ENCODE assay signal across 8 mouse cellular contexts in genomic region chr4:133484266-133485025, GRCm38 (mm10). TPM values are rescaled to one million over a fixed set of nuclear protein-coding genes. Genes with fewer than 3 reads are reported as not detected.
DNase-seq lines count a peak whose midpoint lies in the region; ATAC-seq and TF ChIP-seq lines count a peak whose summit lies in the region.

No protein-coding gene starts in this region.

- H3K4me3 ChIP-seq in ES-E14 (ENCODE audit: insufficient read depth in 1 of 2, low read depth in 1 of 2, low read length in 2 of 2, poor library complexity in 1 of 2, severe bottlenecking in 1 of 2) = peak overlapping the region; percentile 4 to 15; a peak in 3 of 4 replicates
- peak overlapping the region; percentile 20 for H3K4me3 ChIP-seq in heart, embryonic 15.5 days
- no peak overlapping the region for H3K4me3 ChIP-seq in midbrain, postnatal 0 days (ENCODE audit: low read depth, low read length)

- H3K36me3 ChIP-seq in ES-E14 (ENCODE audit: control insufficient read depth, insufficient read depth, low read length, poor library complexity, severe bottlenecking) = no peaks in the 10 kb centered on the region
- no peaks in the 10 kb centered on the region for H3K36me3 ChIP-seq in heart, embryonic 15.5 days
- H3K36me3 ChIP-seq in midbrain, postnatal 0 days (ENCODE audit: insufficient read depth, low read length) = no peaks in the 10 kb centered on the region

- in situ Hi-C loops in ES-E14 (cut with MboI; ENCODE audit: low sequenced_read_pairs in 2 of 2, unreplicated experiment in 2 of 2) = no loop called here

- DNase-seq in cerebellum, adult 9-11 months = peak; percentile 9
- no peak for DNase-seq in cerebellum, postnatal 36 days
- DNase-seq in ES-E14 (ENCODE audit: low read depth, low spot score) = no peak
- DNase-seq in kidney, postnatal 14 days = peak; percentile 85
- no peak for DNase-seq in midbrain, postnatal 0 days (ENCODE audit: low spot score)
- no peak for DNase-seq in thymus, postnatal 10 days (ENCODE audit: low spot score in 2 of 2)
- no peak for DNase-seq in frontal cortex, postnatal 10 days (ENCODE audit: low spot score in 2 of 2)

- H3K27me3 ChIP-seq in heart, embryonic 15.5 days = peaks cover 33% of the 10 kb centered on the region
- H3K27me3 ChIP-seq in midbrain, postnatal 0 days (ENCODE audit: insufficient read depth, low read length) = peaks cover 21% of the 10 kb centered on the region

- peak overlapping the region; percentile 48 for H3K4me2 ChIP-seq in heart, embryonic 15.5 days
- peak overlapping the region; percentile 13 for H3K4me2 ChIP-seq in midbrain, postnatal 0 days (ENCODE audit: low read depth, low read length, poor library complexity, severe bottlenecking)

- H3K27ac ChIP-seq in ES-E14 (ENCODE audit: insufficient read depth, low read depth, low read length, poor library complexity, severe bottlenecking) = 0 out of 2 replicates have a peak overlapping the region, but pooled peaks have one; percentile 18
- H3K27ac ChIP-seq in heart, embryonic 15.5 days = no peak overlapping the region
- H3K27ac ChIP-seq in midbrain, postnatal 0 days (ENCODE audit: low read depth, low read length) = no peak overlapping the region

- H3K4me1 ChIP-seq in ES-E14 (ENCODE audit: control insufficient read depth in 2 of 2, insufficient read depth in 2 of 2, low read length in 2 of 2, poor library complexity in 1 of 2) = peaks cover 6 to 48% of the 10 kb centered on the region in 2 experiments
- peaks cover 30% of the 10 kb centered on the region for H3K4me1 ChIP-seq in heart, embryonic 15.5 days (replicated peaks)
- no peaks in the 10 kb centered on the region for H3K4me1 ChIP-seq in midbrain, postnatal 0 days (ENCODE audit: insufficient read depth, low read length)

- H3K9ac ChIP-seq in ES-E14 (ENCODE audit: insufficient read depth, low read depth, low read length, poor library complexity, severe bottlenecking) = peak overlapping the region; percentile 35; the same call in 1 of the 2 replicates
- H3K9ac ChIP-seq in heart, embryonic 15.5 days = peak overlapping the region; percentile 33; the same call in 1 of the 2 replicates
- no peak overlapping the region for H3K9ac ChIP-seq in midbrain, postnatal 0 days (replicated peaks; ENCODE audit: low read length, poor library complexity, severe bottlenecking)

- ATAC-seq in heart, embryonic 15.5 days (replicated peaks; ENCODE audit: insufficient number of reproducible peaks, insufficient read depth, low FRiP score, low read depth) = no peak
- no peak for ATAC-seq in midbrain, postnatal 0 days (ENCODE audit: low FRiP score)

- no peak for TF ChIP-seq CTCF in midbrain, postnatal 0 days (IDR thresholded peaks at IDR 0.05)

- 12% methylated on average over 22 of the region's 22 CpGs for WGBS in heart, embryonic 15.5 days
- WGBS in midbrain, postnatal 0 days = 18% methylated on average over 22 of the region's 22 CpGs

- no peaks in the 10 kb centered on the region for H3K9me3 ChIP-seq in ES-E14 (ENCODE audit: control insufficient read depth, insufficient read depth, low read depth, low read length)
- H3K9me3 ChIP-seq in heart, embryonic 15.5 days (replicated peaks) = no peaks in the 10 kb centered on the region
- no peaks in the 10 kb centered on the region for H3K9me3 ChIP-seq in midbrain, postnatal 0 days (ENCODE audit: low read length)

TF ChIP-seq in ES-E14, 5 proteins besides CTCF, POLR2A, EP300 and RAD21:
- TF ChIP-seq HCFC1 (IDR thresholded peaks at IDR 0.05; ENCODE audit: borderline replicate concordance, insufficient read depth, low read length) (no peak), CHD2 (IDR thresholded peaks at IDR 0.05; ENCODE audit: low read depth, low read length) (no peak), MAFK (IDR thresholded peaks at IDR 0.05; ENCODE audit: insufficient read depth, low read depth, low read length) (0 out of 2 replicates have a peak, but pooled peaks have one; percentile 51), ZNF384 (IDR thresholded peaks at IDR 0.05; ENCODE audit: low read depth, low read length) (no peak), ZC3H11A (IDR thresholded peaks at IDR 0.05; ENCODE audit: borderline replicate concordance, low read depth, low read length) (no peak)

RNA-seq across cellular contexts. Expression of gene Tent5b, which starts 4.5 kb away (rescaled TPM):
- total RNA-seq in ES-E14 (2012; rRNA removed) = 7.5 and 8.5 TPM in 2 replicates
- polyA plus RNA-seq in heart, embryonic 15.5 days (2015; fragmentation: Nextera tagmentation; extraction: Ambion mirVana) = 0.83 and 1.2 TPM in 2 replicates
- total RNA-seq in midbrain, postnatal 0 days (2014; rRNA removed) = 0.77 and 1.2 TPM in 2 replicates
- 0.27 and 0.49 TPM in 2 replicates for polyA plus RNA-seq in midbrain, postnatal 0 days (2015; fragmentation: Nextera tagmentation; extraction: Ambion mirVana)

RNA-seq across cellular contexts. Expression of gene Trnp1, which starts 13.9 kb away (rescaled TPM):
- 0.90 and 0.94 TPM in 2 replicates for total RNA-seq in ES-E14 (2012; rRNA removed)
- 1.3 and 1.4 TPM in 2 replicates for polyA plus RNA-seq in heart, embryonic 15.5 days (2015; fragmentation: Nextera tagmentation; extraction: Ambion mirVana)
- total RNA-seq in midbrain, postnatal 0 days (2014; rRNA removed) = 45.2 and 52.2 TPM in 2 replicates
- 15.2 and 17.5 TPM in 2 replicates for polyA plus RNA-seq in midbrain, postnatal 0 days (2015; fragmentation: Nextera tagmentation; extraction: Ambion mirVana)

RNA-seq across cellular contexts. Expression of gene Kdf1, which starts 34.3 kb away (rescaled TPM):
- 3.4 and 4.1 TPM in 2 replicates for total RNA-seq in ES-E14 (2012; rRNA removed)
- 0.84 and 5.0 TPM in 2 replicates for polyA plus RNA-seq in heart, embryonic 15.5 days (2015; fragmentation: Nextera tagmentation; extraction: Ambion mirVana)
- total RNA-seq in midbrain, postnatal 0 days (2014; rRNA removed) = 0.47 and 2.0 TPM in 2 replicates
- 0.77 and 1.2 TPM in 2 replicates for polyA plus RNA-seq in midbrain, postnatal 0 days (2015; fragmentation: Nextera tagmentation; extraction: Ambion mirVana)

Comparison
In these comparisons a context has a peak if more than half of its experiments do, and no peak if none do; other contexts are left out.
1. DNase-seq: peak in cerebellum, adult 9-11 months (single experiment) and kidney, postnatal 14 days (single experiment); none in cerebellum, postnatal 36 days (0 of 2), ES-E14 (single experiment), midbrain, postnatal 0 days (single experiment), thymus, postnatal 10 days (0 of 2) and frontal cortex, postnatal 10 days (0 of 2).
2. RNA of gene Trnp1, which starts 13.9 kb away (total RNA-seq): 45.2 to 52.2 TPM in midbrain, postnatal 0 days; 0.90 to 0.94 TPM in ES-E14; every median in the first group is over 10 times any median in the second.